Mouse (Mus musculus) urinary bladder, adult 2 months (tissue): Measurements from ENCODE around the gene A730049H05Rik. TPM values are rescaled to one million over a fixed set of nuclear protein-coding genes. Genes with fewer than 3 reads are reported as not detected.

Experiments used
- DNase-seq: peaks from one replicate; pipeline ENCODE4 v3.0.0; 2022; ENCODE audit warnings: low spot score
- polyA plus RNA-seq: library from polyadenylated mRNA; depleted of rRNA; stranded (reverse); fragments of >200 nt; gene quantifications from 2 replicates; pipeline ENCODE4 v1.2.3, GENCODE M21; 2012; rRNA removed

The A730049H05Rik gene
- not detected in 2 replicates for polyA plus RNA-seq

DNA sequence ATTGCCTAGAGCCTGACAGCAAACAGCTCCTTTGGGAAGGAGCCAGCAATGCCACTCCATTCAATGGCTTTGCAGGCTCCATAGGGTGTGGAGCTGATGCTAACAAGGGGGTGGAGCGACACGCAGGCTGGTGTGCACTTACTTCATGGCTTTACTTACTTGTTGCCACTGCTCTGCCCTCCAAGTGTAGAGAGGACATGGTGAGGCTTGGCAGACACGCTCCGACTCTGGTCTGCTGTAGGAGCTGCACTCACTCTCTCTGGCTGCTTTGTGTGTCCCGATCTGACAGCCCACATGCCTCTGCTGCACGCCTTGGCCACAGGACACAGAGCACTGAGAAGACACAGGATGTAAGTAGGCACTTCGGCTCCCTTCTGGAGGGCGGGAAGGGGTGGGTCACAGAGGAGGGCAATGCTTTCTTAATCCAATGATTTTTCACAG is at the start of gene A730049H05Rik:
TSS of gene A730049H05Rik (plus strand) at position 168 of the 441 bp plus-strand sequence.
- DNase-seq: no peak

DNA sequence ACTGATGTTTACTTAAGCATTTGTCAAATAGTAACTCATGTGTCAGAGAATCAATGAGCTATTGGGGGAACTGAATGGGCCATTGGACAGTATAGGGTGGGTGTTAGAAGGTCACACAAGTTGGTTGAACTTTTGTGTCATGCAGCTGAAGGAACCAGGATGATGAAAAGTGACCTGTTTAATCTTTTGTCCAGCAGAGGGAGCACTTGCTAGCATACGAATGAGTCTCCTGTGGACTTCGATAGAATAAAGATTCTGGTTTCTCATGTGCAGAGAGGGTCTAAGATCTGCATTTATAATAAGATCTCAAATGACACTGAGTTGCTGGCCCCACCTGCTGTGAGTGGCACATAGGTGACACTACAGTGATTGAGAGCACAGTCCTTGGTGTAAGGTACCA is 39.9 kb upstream of the A730049H05Rik start:
- DNase-seq: no peak

DNA sequence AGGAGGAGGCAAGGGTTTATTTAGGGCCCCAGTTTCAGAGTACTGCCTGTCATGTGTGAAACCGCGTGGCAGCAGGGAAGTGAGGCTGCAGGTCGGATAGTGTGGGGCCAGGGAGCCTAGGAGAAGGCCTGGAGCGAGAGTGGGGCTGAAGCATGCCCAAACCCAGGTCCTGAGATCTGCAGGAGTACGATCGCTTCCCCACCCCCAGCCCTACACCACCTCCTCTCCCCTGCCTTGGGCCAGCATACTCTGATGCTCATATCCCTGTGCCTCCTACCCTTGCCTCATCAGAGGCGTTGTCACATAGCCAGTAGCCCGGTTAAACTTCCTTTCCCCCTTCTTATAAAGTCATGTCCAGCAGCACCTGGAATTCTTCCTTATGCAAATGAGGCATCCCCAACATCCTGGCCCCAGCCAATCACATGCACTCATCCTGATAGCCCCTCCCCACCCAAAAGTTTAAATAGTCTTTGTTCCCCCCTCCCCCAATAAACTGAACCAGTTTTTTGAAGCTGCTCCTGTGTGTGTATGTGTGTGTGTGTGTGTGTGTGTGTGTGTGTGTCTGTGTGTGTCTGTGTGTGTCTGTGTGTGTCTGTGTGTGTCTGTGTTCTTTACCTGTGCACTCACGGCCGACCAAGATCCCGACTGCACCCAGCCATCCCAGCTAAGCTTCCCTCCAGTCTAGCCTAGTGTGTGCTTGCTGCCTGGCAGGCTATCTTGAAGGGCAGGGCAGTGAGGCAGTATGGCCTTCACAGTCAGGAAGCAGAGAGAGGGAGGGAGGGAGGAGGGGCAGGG is 36.9 kb upstream of the A730049H05Rik start:
- DNase-seq: no peak

DNA sequence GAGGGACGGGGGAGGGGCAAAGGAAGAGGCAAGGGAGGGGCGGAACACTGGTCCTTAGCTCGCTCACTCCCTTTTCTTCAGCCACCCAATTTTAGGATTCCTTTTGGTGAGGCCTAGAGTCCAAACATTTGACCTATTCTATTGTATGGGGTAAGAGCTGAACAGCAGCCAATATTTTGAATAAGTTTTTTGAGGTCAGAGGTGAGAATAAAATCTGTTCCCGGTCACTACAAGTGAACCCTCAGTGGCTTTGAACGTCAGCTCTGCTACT is 36.4 kb upstream of the A730049H05Rik start:
- DNase-seq: no peak

DNA sequence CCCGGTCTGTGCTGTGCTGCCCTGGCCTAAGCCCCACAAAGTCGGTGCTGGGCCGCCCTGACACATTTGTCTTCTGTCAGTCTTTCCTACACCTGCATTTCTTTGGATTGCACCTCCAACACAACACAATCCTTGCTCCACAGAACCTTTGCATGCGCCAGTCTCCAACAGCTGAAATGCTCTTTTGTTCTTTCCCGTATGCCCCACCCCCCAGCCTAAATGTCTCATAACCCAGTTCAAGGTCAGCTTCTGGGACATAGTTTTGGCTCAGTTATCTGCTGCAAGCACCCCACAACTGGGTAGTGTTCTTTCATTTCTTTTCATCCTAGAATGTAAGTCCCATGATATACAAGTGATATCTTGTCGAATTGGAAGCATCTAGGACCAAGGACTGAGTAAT is 34.8 kb upstream of the A730049H05Rik start:
- DNase-seq: no peak

DNA sequence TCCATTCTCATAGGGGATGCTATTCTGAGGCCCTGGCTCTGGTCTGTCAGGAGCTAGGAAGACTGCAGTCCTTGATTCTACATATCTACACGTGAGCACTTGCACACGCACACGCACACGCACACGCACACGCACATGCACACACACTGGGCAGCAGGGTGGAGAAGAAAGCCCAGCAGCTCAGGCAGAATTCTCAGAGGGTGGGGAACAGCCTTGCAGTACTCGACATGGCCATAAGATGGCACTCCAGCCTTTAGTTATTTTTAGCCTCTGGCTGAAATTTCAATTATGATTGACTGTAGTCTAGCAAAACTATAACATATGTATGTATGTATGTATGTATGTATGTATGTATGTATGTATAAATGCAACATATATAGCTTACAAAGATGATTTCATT is 31.5 kb upstream of the A730049H05Rik start:
- DNase-seq: no peak

DNA sequence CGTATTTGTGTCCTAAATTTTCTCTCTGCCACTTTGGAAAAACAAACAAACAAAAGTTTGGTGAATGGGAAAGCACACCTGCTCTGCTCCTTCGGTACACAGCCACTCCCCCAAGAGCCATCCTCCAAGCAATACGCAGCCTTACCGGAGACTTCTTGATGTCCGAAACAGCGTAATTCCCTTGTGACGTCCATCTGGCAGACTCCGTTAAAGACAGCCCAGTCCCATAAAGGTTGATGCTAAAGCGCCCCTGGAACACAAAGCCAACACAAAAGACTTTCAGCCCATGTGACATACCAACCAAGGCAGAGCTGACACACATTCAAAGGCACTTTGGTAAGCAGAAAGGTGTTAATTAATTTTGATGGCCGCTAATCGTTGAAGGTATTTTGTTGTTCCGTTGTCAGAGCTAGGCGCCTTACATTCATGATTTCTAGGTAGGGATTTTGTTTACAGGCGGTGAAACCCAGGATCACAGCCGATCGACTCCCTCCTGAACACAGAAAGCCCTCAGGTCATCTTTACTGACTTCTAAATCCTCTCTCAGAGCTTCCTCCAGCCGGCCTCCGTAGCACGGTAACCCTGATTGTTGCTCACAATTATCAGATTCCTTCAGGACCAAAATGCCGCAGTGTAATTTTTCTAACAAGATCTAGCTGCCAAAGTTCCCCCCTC is 29.4 kb upstream of the A730049H05Rik start:
- DNase-seq: no peak

DNA sequence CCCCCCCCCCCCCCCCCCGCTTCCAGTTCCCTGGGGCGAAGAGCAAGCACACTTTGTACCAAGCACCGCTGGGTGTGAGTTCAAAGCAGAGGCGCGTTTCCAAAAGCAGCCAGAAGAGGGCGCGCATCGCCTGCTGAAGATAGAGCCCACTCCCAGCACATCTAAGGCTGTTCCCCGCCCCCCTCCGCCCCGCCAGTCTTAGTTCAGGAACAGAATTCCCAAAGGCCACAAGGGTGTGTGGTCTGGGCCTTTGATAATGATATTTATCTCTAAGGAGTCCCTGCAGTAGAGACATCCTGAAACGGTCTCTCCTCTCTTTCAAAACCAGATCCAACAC is 28.9 kb upstream of the A730049H05Rik start:
- peak; percentile 64 for DNase-seq

DNA sequence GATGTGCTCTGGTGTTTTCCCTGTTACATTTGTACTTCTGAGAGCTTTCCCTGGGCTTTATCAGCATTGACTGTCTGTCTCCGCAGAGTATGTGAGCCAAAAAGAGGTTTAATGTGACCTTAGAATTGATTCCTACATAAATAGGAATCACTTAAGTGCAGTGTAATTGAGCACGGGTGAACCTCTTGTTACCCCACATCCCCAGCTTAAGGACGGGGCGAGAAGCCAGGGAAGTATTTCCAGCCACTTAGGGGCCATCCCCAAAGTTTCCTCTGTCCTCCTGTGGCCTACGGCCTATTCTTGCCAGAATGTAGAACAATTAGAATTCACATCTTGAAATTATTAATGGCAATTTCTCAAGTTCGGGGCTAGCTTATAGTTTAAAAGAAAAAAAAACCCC is 22.5 kb upstream of the A730049H05Rik start:
- no peak for DNase-seq

DNA sequence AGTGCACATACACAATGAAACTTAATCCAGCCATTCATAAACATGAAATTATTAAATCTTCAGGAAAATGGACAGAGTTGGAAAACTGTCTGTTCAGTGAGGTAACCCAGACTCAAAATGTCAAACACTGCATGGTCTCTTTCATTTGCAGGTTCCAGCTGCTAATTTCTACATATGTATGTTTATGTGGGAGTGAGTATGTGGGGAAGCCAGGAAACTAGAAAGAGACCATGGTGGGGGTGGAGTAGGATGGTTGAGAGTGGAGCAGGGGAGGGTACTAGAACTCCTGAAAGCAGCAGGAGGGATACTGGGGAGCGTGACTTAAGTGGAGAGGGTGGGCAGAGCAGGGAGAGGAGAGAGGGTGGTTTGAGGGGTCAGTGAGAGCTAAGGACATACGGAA is 14.8 kb upstream of the A730049H05Rik start:
- no peak for DNase-seq

DNA sequence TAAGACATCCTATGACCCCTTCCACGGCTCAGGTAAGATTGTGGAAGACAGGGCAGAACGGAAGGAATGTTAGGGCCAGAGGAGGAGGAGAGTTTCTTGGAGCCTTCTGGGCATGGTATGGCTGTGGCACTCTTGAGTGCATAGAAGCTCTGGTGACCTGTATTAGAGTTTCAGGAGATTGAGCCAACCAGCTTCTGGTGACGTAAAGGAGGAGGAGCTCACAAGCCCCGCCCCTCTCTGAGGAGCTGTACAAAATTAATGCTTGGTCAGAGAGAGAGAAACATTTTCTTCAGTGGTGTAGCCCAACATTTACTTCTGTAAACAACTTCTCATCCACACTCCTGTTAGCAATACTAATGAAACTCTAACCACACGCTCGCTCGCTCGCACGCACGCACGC is 13.9 kb upstream of the A730049H05Rik start:
- DNase-seq: no peak

DNA sequence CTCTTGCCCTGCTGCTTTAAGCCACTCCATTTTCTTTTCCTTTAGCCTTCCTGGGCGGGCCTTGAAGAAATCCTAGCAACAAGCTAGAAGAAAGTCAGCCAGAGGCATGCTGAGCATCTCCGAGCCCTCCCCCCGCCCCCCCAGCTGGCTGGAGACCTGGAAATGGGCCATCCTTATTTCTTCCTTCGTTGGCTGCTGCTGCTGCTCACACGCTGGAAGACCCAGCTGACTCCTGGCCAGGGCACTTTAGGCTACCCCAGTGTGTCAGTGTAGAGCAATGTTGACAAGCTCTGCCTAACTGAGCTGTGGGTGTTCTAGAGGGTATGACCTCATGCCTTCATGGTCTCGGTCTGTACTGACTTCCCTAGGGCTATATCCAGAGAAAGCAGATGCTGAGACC is 13.1 kb upstream of the A730049H05Rik start:
- no peak for DNase-seq

DNA sequence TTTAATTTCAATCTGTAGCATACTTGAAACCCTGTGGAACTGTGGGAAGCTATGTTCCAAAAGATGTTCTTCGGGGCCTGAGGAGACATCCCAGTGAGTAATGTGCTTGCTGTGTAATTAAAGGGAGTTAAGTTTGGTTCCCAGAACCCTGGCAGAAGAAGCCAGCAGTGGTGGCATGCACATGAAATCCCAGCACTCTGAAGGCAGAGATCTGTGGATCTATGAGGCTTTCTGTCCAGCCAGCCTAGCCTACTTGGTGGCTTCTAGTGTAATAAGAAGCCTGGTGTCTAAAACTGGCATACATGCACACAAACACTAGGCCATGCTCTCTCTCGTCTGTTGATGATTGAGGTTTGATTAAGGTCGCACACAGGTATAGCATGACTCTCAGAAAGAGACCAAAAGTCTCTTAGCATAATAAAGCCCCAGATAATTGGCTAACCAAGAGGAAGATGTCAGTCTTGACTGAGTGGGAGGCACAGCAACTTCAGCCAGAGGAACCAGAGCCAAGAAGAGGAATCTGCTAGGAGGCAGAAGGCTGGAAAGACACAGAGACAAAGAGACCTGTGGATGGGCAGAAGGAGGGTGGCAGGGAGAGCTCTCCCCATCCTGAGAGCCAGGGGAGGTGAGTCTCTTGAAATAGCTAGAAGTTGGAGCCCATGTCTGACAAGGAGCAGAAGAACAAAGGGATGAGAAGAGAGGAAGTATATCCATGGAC is 11.9 kb upstream of the A730049H05Rik start:
- no peak for DNase-seq

DNA sequence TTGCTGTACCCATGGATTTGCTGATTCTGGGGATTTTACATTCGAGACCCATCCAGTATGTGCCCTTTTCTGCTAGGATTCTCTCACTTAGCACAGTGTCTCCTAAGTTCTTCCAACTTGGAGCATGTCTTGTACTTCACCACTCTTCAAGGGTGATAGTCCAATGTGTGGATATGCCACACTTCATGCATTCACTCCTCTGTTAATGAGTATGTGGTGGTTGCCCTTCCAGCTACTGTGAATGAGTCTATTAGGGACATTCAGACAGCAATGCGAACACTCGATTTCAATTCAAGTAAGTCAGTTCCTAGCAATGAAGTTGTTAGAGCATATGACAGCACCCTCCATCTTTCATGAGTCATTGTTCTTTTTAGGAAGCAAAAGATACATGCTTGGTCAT is 6.5 kb upstream of the A730049H05Rik start:
- DNase-seq: no peak

DNA sequence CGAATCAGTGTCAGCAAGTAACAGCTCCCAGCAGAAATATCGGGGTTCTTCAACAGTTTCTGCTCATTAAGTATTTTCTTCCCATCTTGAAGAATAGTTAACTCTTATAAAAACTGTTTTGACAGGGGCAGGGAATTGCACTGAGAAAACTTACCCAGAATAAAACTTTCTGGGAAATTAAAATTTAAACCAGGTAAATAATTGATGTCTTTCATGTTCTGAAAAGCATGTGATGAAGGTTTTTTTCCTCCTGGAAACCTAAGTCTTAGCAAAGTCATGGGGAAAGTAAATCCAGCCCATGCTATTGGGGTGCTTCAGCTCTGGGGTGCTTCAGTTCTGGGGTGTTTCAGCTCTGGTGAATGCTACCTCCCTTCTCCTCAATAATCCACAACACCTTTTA is 5.7 kb upstream of the A730049H05Rik start:
- DNase-seq: no peak

DNA sequence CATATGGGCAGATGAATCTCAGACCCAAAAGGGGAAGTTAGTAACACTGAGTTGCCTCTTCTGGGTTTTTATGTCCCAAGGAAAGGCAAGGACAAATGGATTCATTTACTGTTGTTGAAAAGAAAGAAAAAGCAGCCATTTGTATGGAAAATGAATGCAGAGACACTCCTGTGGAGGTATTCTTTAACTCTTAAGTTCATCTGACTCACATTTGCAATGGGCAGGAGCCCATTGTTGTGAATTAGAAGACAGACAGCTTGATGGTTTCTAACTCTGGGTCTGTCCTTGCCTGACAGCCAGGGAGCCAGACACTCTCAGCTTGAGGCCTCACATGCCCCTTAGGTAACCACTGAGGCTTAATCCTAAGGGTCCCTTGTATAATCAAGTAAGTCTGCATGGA is 4.7 kb upstream of the A730049H05Rik start:
- no peak for DNase-seq

DNA sequence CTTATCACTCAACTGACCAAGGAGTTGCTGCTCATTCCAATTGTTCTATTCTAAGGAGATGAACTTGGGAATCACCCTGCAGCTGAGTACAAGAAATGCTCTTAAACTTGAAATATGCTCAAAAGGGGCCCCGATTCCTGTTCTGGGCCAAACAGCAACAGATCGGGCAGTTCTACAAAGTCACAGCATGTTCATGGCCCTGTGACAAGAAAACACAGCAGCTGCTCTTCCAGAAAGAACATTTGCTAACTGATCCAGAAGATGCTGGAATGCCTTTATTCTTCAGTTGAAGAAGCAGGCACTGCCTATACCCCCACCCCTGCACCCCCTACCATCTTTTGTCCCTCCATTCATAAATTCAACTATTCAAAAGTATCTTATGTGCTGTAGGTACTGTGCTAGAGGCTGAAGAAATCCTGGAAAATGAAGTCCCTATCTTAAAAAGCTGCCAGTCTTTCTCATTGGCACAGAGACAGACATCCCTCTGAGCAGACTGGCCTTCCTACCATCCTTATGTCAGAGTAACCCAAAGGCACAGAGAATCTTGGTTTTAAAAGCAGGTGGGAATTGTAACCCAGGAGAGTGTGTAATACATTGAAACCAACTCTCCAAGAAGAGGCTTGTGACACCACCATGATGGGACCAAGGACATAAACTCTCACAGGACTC is 3.4 kb upstream of the A730049H05Rik start:
- DNase-seq: no peak

DNA sequence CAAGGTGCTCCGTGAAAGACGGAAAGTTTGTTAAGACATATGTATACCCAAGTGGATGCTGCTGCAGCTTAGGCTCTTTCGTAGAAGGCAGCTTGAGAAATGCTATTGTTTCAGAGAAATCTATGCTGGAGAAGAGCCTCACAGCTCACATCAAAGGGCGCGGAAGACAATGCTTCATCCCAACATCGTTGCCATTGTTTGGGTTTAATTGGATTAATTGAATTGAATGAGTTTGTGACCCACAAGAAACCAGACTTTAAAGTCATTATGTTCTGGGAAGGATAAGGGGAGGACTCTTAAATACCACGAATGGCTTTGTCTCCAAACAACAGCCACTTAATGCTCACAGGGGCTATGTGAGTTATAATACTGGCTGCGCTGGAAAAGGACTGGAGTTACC is 1.4 kb downstream of the A730049H05Rik start:
- DNase-seq: no peak

DNA sequence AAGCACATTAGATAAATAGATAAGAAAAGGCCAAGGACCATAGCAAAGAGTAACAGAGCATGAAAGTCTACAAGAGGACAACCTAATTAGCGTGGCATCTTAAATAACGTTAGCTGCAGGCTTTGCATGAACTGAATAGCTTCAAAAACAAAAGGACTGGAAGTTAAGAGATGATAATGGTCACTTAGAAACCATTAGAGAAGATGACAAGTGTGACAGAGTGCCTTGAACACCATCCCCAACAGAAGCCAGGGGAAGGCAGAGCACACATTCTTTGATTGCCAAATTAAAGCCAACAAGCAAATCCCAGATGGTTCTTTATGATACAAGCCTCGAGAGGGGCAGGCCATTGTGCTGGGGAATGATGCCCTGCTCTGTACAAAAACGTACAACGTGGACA is 5.3 kb downstream of the A730049H05Rik start:
- DNase-seq: no peak

DNA sequence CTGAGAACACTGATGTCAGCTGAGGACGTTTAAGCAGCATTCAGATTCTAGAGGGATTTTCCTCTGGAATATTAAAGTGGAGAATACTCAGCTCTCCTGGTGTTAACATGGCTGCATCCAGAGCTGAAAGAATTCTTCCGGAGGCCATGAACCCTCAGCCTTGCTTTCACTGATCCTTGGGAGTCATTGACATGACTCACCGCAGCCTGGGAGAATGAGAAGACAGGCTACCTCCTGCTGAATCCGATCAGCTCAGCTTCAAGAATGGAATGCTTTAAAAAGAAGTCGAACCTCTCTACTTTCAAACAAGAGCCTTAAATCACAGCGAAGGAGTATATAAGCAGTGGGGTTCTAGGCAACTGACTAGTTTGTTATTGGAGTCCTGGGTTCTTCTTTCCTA is 5.7 kb downstream of the A730049H05Rik start:
- DNase-seq: no peak

DNA sequence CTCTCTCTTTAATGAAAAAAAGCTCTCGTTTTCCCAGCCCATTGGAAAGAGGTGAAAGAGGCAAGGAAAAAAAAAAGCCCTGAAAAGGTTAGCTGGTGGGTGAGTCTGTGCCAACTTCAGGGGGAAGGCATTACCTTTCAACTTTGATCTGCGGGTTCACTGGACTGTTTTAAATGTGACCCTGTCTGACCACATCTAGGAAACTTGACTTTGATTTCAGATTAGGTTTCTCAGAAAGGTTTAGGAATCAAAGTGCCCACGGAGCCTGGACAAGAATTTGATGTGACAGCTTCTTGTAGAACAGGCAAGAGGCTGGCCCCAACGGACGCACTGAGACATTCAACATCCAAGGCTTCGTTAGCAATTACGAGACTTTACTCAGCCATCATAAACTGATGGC is 7.7 kb downstream of the A730049H05Rik start:
- DNase-seq: no peak

DNA sequence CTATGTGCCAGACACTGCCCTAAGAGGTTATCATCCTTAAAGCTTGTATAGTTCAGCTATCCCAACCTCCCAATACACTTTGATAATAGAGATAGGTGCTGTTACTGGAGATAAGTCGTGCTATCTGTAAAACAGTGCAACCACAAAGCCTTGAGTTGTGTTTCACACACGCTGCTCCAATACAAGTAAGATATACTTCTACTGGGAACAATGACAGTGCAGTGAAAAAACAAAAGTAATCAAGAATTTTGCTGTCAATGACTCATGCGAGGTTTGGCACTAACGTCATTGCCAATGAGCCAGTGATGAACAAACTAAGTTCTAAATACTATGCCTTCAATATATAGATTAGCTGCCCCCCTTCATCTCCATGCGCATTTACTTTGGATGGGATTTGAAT is 10.3 kb downstream of the A730049H05Rik start:
- no peak for DNase-seq

DNA sequence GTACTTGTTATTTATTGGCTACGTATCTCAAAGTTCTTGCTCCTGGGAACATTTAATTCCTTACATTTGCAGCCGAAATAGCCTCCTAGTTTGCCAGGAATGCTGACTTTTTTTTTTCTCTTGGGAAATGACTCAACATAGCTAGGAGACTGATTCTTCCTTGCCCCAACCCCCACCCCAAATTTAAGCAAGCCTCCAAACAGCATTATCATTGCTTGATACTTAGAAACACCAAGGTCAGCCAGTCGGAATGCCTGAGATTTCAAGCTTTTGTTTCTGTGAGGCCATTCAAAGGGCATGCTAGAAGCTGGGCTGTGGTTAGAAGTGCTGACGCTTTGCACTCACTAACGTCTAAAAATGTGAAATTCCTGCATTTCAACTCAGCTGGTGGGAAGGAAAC is 11.1 kb downstream of the A730049H05Rik start:
- no peak for DNase-seq
